Mouse (Mus musculus) right cerebral cortex, postnatal 25 days (tissue): ENCODE results near the gene Ajap1.

Source experiments
- DNase-seq: peaks from one replicate; pipeline ENCODE4 v3.0.0; 2022

Gene Ajap1

GRCm38 (mm10) chr4:153451516-153451915 lies 31.1 kb downstream of the Ajap1 start:
- no peak for DNase-seq

- no peak for DNase-seq
Observed at GRCm38 (mm10) chr4:153442522-153442921, 40.1 kb downstream of the Ajap1 start.

- peak; percentile 73 for DNase-seq
Observed at GRCm38 (mm10) chr4:153439868-153440267, 42.7 kb downstream of the Ajap1 start.

- DNase-seq: peak; percentile 85
Observed at GRCm38 (mm10) chr4:153439031-153439430, 43.6 kb downstream of the Ajap1 start.

- DNase-seq: no peak
Observed at GRCm38 (mm10) chr4:153437196-153437595, 45.4 kb downstream of the Ajap1 start.

GRCm38 (mm10) chr4:153435917-153436316 lies 46.7 kb downstream of the Ajap1 start:
- no peak for DNase-seq

GRCm38 (mm10) chr4:153429971-153430370 lies 52.6 kb downstream of the Ajap1 start:
- DNase-seq: no peak

GRCm38 (mm10) chr4:153425961-153426656 lies 56.5 kb downstream of the Ajap1 start:
- DNase-seq: no peak

GRCm38 (mm10) chr4:153424324-153424723 lies 58.3 kb downstream of the Ajap1 start:
- DNase-seq: peak; percentile 53

- DNase-seq: no peak
Observed at GRCm38 (mm10) chr4:153417926-153418325, 64.7 kb downstream of the Ajap1 start.

- DNase-seq: no peak
Observed at GRCm38 (mm10) chr4:153417164-153417896, 65.3 kb downstream of the Ajap1 start.

- DNase-seq: no peak
Observed at GRCm38 (mm10) chr4:153416111-153416510, 66.5 kb downstream of the Ajap1 start.

- no peak for DNase-seq
Observed at GRCm38 (mm10) chr4:153398421-153398820, 84.2 kb downstream of the Ajap1 start.

GRCm38 (mm10) chr4:153387478-153387877 lies 95.1 kb downstream of the Ajap1 start:
- DNase-seq: no peak

- DNase-seq: no peak
Observed at GRCm38 (mm10) chr4:153381433-153381832, 101.2 kb downstream of the Ajap1 start.

GRCm38 (mm10) chr4:153380885-153381284 lies 101.7 kb downstream of the Ajap1 start:
- no peak for DNase-seq

GRCm38 (mm10) chr4:153377981-153378380 lies 104.6 kb downstream of the Ajap1 start:
- DNase-seq: peak; percentile 51

- no peak for DNase-seq
Observed at GRCm38 (mm10) chr4:153374233-153374632, 108.4 kb downstream of the Ajap1 start.

GRCm38 (mm10) chr4:153373125-153373524 lies 109.5 kb downstream of the Ajap1 start:
- peak; percentile 55 for DNase-seq

- DNase-seq: no peak
Observed at GRCm38 (mm10) chr4:153368620-153369159, 113.9 kb downstream of the Ajap1 start.

GRCm38 (mm10) chr4:153360868-153361545 lies 121.6 kb downstream of the Ajap1 start:
- no peak for DNase-seq

GRCm38 (mm10) chr4:153358243-153358550 lies 124.4 kb downstream of the Ajap1 start:
- no peak for DNase-seq

- DNase-seq: no peak
Observed at GRCm38 (mm10) chr4:153357539-153358242, 124.9 kb downstream of the Ajap1 start.
